Mouse (Mus musculus) neural tube, embryonic 11.5 days (tissue): ENCODE measurements around the gene D930048N14Rik. TPM values are rescaled to one million over a fixed set of nuclear protein-coding genes. Genes with fewer than 3 reads are reported as not detected.
A peak's percentile ranks its signal among the peaks of the same experiment; 100 is the strongest.

ENCODE experiments used
- ATAC-seq: fragments of 200-750 bp; cut with Nextera tagmentation; 2 replicates; pipeline ENCODE4 v1.8.0; 2017; ENCODE audit warnings: moderate number of reproducible peaks, mild to moderate bottlenecking, moderate TSS enrichment, moderate library complexity; ENCODE audit not compliant: insufficient read depth, low FRiP score, low TSS enrichment
- DNase-seq: peaks from one replicate; pipeline ENCODE4 v3.0.0-alpha.2; 2015; ENCODE audit warnings: low spot score
- H3K27ac ChIP-seq: fragments of 300-500 bp; sonication (generic); 2 replicates; pipeline ENCODE4 v1.5.1; 2014; ENCODE audit warnings: low read depth, mild to moderate bottlenecking, low read length
- H3K27me3 ChIP-seq: fragments of 300-500 bp; sonication (generic); 2 replicates; pipeline ENCODE4 v1.6.1; 2014; ENCODE audit warnings: mild to moderate bottlenecking, low read length, mixed read lengths; ENCODE audit not compliant: control insufficient read depth, insufficient read depth
- H3K36me3 ChIP-seq: fragments of 300-500 bp; sonication (generic); 2 replicates; pipeline ENCODE4 v1.6.1; 2014; ENCODE audit warnings: mild to moderate bottlenecking, low read length, moderate library complexity, mixed read lengths; ENCODE audit not compliant: control insufficient read depth, insufficient read depth
- H3K4me1 ChIP-seq: fragments of 300-500 bp; sonication (generic); 2 replicates; pipeline ENCODE4 v1.6.1; 2014; ENCODE audit warnings: low read length, mixed read lengths; ENCODE audit not compliant: control insufficient read depth, insufficient read depth
- H3K4me2 ChIP-seq: fragments of 300-500 bp; sonication (generic); 2 replicates; pipeline ENCODE4 v1.6.1; 2014; ENCODE audit warnings: low read depth, mild to moderate bottlenecking, moderate library complexity
- H3K4me3 ChIP-seq: fragments of 300-500 bp; sonication (generic); 2 replicates; pipeline ENCODE4 v1.5.1; 2014; ENCODE audit warnings: low read depth, low read length
- H3K9ac ChIP-seq: fragments of 300-500 bp; sonication (generic); 2 replicates; pipeline ENCODE4 v1.6.1; 2014; ENCODE audit warnings: mild to moderate bottlenecking, low read length
- H3K9me3 ChIP-seq: fragments of 300-500 bp; sonication (generic); 2 replicates; pipeline ENCODE4 v1.6.1; 2016; ENCODE audit warnings: low read length; ENCODE audit not compliant: control insufficient read depth
- WGBS: fragments of 180-500 bp; shearing (Covaris S2); extraction: QIAGEN DNeasy Blood & Tissue Kit; methylation state at CpG from one replicate; pipeline ENCODE4 v1.1.7; 2014; 5-methylcytosine and 5-hydroxymethylcytosine counted together
- polyA plus RNA-seq: library from polyadenylated mRNA; unstranded; fragments of >200 nt; fragmentation: Nextera tagmentation; extraction: Ambion mirVana; gene quantifications from 2 replicates; pipeline ENCODE4 v1.2.1, GENCODE M21; 2014

D930048N14Rik gene
- polyA plus RNA-seq, 1 experiment from 2014 or later, result 0.74 TPM

DNA sequence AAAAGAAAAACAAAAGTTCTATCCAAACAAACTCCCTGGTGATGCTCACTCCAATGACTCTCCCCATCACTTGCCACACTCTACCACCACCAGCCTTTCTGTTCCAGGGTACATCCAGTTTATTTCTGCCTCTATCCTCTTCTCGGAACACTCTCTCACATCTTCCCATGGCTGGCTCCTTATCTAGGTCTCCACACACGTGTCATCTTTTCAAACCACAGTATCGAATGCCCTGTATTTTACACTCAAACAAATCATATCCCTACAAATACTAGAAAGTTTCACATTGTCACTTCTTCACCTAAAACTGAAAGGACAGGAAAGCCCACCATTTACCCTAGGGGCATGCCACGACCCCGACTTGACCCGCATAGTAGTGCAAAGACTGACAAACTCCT lies 15.6 kb upstream of the D930048N14Rik start:
- Histone ChIP-seq H3K27me3 (no peaks in the 10 kb centered on the region), H3K4me1 (peaks cover 3% of the 10 kb centered on the region; the same call in 1 of the 2 replicates), H3K4me2 (peak overlapping the region; percentile 77), H3K36me3 (no peaks in the 10 kb centered on the region), H3K4me3 (peak overlapping the region; percentile 74), H3K9me3 (no peaks in the 10 kb centered on the region), H3K27ac (no peak overlapping the region; the same call in 1 of the 2 replicates), H3K9ac (peak overlapping the region; percentile 72)
- 24% methylated on average over 6 of the region's 6 CpGs for WGBS
- no peak for DNase-seq
- ATAC-seq, result no peak

DNA sequence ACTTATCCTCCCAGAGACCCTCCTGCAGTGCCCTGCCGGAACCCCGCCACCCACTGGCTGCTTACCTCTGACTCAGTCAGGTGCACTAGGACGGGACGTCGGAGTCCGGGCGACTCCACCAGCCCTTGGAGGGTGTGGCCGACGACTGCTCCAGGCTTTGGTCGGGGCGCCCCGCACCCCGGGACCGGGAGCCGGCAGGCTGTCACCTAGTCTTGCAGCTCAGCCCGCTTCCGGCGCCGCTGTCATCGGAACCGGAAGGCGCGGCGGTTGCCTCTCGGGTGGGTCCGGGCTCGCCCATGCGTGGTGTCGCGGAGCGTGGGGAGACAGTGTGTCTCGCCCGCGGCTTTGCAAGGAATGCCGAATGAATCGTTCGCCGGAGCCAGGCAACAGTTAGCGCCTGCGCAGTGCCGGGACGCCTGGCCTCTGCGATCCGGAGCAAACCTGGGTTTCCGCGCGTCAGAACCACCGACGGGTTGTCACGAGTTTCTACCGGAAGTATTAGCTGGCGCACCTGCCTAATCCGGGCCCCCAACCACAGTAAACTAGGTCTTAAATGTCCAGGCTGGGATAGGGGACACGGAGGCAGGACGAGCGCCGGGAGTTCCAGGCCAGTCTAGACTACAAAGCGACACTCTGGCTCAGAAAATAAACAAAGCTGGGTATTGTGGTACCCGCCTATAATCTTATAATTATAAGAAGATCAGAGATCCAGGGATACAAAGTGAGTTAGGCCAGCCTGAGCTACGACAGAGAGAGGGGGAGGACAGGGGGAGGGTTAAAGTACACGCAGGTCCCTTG lies 15.0 kb upstream of the D930048N14Rik start, which contains the start of gene Rmnd5b:
TSS of gene Rmnd5b (minus strand) at position 372 of the 798 bp plus-strand sequence.
- H3K27ac ChIP-seq, result peak within 1 kb of the TSS; percentile 49; the same call in 1 of the 2 replicates
- peak within 1 kb of the TSS; percentile 77 for H3K4me2 ChIP-seq
- H3K4me3 ChIP-seq, result peak within 1 kb of the TSS; percentile 74
- H3K9ac ChIP-seq, result peak within 1 kb of the TSS; percentile 72
- H3K36me3 ChIP-seq, result no peaks in the 10 kb centered on the region
- peak; percentile 78 for ATAC-seq
- WGBS, result under 1% methylated on average over 61 of the region's 61 CpGs
- no peaks in the 10 kb centered on the region for H3K9me3 ChIP-seq
- peaks cover 3% of the 10 kb centered on the region; the same call in 1 of the 2 replicates for H3K4me1 ChIP-seq
- DNase-seq, result peak; percentile 87
- no peaks in the 10 kb centered on the region for H3K27me3 ChIP-seq

DNA sequence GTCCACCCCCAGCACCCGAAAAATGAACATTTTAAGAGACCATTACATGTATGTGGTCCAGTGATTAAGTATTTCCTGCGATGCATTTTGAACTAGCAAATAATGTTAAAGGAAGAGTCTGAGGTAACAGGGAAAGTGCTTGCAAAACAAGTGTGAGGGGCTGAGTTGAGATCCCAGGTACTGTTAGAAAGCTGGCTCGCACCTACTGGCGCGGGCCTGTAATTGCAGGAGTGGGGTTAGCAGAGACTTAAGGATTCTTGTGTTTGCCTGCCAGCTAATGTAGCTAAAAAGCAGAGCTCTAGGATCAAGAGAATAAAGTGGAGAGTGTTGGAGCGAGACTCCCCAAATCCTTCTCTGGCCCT lies 14.4 kb upstream of the D930048N14Rik start:
- Histone ChIP-seq H3K4me1 (peaks cover 3% of the 10 kb centered on the region; the same call in 1 of the 2 replicates), H3K9ac (peak overlapping the region; percentile 72), H3K27ac (no peak overlapping the region), H3K36me3 (no peaks in the 10 kb centered on the region), H3K9me3 (no peaks in the 10 kb centered on the region), H3K4me2 (peak overlapping the region; percentile 77), H3K27me3 (no peaks in the 10 kb centered on the region), H3K4me3 (peak overlapping the region; percentile 74)
- 5% methylated on average over 6 of the region's 6 CpGs for WGBS
- ATAC-seq (peak; percentile 58; the same call in 1 of the 2 replicates), DNase-seq (peak; percentile 73)

DNA sequence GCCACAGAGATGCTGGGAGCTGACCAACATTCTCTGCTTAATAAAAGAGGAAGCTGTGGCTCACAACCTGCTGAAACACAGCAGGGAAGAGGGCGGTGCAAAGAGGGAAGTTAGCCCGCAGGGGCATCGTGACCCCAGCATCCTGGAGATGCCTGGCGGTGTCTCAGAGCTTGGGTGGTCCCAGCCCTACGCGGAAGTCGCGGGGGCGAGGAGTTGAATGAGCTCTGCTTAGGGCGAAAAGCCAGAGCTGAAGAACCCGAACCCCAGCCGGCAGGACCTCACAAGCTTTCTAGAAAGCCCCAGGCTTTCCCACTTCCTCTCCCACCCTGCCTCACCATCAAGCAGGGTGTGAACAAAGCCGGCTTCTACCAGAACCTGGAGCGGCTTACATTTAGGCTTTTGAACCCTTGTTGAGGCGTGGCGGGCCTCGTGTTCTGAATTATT lies 12.8 kb upstream of the D930048N14Rik start:
- WGBS, result 3% methylated on average over 17 of the region's 17 CpGs
- ATAC-seq (no peak), DNase-seq (peak; percentile 69)
- no peaks in the 10 kb centered on the region for H3K27me3 ChIP-seq
- H3K36me3 ChIP-seq, result no peaks in the 10 kb centered on the region
- H3K9me3 ChIP-seq, result no peaks in the 10 kb centered on the region
- H3K4me3 ChIP-seq, result no peak overlapping the region
- peaks cover 3% of the 10 kb centered on the region; the same call in 1 of the 2 replicates for H3K4me1 ChIP-seq
- peak overlapping the region; percentile 40; the same call in 1 of the 2 replicates for H3K9ac ChIP-seq
- no peak overlapping the region for H3K27ac ChIP-seq
- H3K4me2 ChIP-seq, result 0 out of 2 replicates have a peak overlapping the region, but pooled peaks have one; percentile 1

DNA sequence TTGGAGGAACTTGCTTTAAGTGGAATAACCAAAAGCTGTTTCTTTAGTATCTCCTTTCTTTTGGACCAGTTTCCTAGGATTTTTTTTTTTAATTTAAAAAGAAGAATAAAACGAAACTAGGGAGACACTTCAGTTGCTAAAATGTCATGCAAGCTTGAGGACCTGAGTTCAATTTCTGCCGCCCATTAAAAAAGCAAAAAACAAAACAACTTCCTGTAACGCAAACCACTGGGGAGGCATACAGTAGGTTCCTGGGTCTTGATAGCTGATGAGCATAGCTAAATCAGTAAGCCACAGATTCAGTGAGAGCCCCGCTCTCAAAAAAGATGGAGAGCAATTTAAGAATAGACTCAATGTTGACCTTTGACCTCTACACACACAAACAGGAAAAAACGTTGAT lies 12.3 kb upstream of the D930048N14Rik start:
- WGBS, result 69% methylated on average over 5 of the region's 5 CpGs
- ATAC-seq (no peak), DNase-seq (no peak)
- no peak overlapping the region for H3K4me2 ChIP-seq
- H3K27ac ChIP-seq, result no peak overlapping the region
- H3K9ac ChIP-seq, result no peak overlapping the region
- H3K9me3 ChIP-seq, result no peaks in the 10 kb centered on the region
- no peaks in the 10 kb centered on the region for H3K27me3 ChIP-seq
- H3K36me3 ChIP-seq, result no peaks in the 10 kb centered on the region
- peaks cover 3% of the 10 kb centered on the region; the same call in 1 of the 2 replicates for H3K4me1 ChIP-seq
- H3K4me3 ChIP-seq, result no peak overlapping the region

DNA sequence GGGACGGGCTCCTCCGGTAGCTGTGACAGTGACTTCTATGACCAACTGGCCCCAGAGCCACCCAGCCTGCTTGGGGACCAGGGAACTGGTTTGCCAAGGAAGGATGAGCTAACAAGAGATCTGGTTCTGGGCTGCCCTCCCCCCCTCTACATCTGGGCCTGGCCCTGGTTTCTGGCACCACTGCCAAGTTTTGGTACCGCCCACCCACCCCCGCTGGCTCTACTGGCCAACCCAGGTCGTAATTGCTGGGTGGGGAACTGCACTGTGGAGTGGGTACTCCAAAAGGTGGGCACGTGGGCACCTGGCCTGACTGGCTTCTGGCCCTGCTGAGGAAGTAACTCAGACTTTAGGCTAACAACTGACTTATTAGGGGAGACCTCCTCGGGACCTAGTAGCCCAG lies 10.0 kb upstream of the D930048N14Rik start:
- Histone ChIP-seq H3K9ac (no peak overlapping the region), H3K4me2 (no peak overlapping the region), H3K36me3 (peaks cover 4% of the 10 kb centered on the region; the same call in 1 of the 2 replicates), H3K27me3 (no peaks in the 10 kb centered on the region), H3K9me3 (no peaks in the 10 kb centered on the region), H3K27ac (no peak overlapping the region), H3K4me1 (no peaks in the 10 kb centered on the region), H3K4me3 (no peak overlapping the region)
- DNase-seq (no peak), ATAC-seq (no peak)
- WGBS, result 89% methylated on average over 7 of the region's 7 CpGs

DNA sequence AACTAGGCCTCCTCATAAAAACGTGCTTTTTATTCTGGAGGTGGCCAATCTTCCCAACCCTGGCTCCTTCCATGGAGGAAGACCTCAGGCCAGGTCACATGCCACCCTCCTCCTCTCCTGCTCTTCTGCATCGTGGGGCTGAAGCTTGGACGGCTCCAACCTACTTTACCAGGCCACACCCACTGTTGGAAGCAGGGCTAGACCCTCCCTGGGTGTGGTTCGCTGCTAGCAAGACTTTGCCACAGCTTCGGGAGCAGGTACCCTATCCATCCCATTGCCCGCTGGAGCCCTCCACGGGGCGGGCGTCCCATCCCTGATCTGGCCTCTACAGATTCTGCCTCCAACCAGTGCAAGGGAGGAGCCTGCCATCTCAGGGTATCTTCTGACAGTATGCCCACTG lies 7.6 kb upstream of the D930048N14Rik start:
- WGBS, result 84% methylated on average over 9 of the region's 9 CpGs
- H3K36me3 ChIP-seq, result peaks cover 4% of the 10 kb centered on the region; the same call in 1 of the 2 replicates

DNA sequence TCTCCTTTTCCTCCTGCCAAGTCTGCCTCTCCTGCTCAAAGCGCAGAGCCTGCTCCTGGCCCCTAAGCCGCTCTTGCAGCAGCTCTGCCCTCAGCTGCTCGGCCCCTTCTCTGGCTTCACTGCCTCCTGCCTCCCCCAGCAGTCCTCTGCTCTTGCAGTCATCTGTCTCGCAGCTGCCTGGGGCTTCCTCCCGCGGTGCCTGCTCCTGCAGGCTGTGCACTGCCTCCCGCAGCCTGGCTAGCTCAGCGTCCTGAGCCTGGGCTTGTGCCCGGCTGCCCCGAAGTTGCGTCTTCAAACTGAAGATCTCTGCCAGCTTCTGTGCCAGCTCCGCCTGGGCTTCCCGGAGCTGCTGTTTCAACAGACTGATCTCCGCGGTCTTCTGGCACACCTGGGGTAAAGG lies 7.0 kb upstream of the D930048N14Rik start:
- H3K36me3 ChIP-seq, result peaks cover 4% of the 10 kb centered on the region; the same call in 1 of the 2 replicates
- H3K9ac ChIP-seq, result no peak overlapping the region
- no peak overlapping the region for H3K4me2 ChIP-seq
- WGBS, result 62% methylated on average over 15 of the region's 15 CpGs
- no peak for DNase-seq
- ATAC-seq, result no peak
- no peaks in the 10 kb centered on the region for H3K27me3 ChIP-seq
- no peaks in the 10 kb centered on the region for H3K9me3 ChIP-seq
- H3K4me1 ChIP-seq, result peaks cover 8% of the 10 kb centered on the region
- no peak overlapping the region for H3K27ac ChIP-seq
- H3K4me3 ChIP-seq, result no peak overlapping the region

More for the DNA sequence above, 7.6 kb upstream of the D930048N14Rik start:
- Histone ChIP-seq H3K4me1 (peaks cover 3% of the 10 kb centered on the region), H3K9me3 (no peaks in the 10 kb centered on the region), H3K9ac (no peak overlapping the region), H3K27me3 (no peaks in the 10 kb centered on the region), H3K4me2 (no peak overlapping the region), H3K4me3 (no peak overlapping the region), H3K27ac (no peak overlapping the region)
- ATAC-seq (no peak), DNase-seq (no peak)
